Mouse (Mus musculus) lung, postnatal 0 days (tissue): ENCODE measurements around the gene Hydin.

Source experiments
- CTCF ChIP-seq: IDR thresholded peaks from 2 replicates; pipeline ENCODE4 v1.5.1; 2016; ENCODE audit warnings: antibody characterized with exemption, mild to moderate bottlenecking
- EP300 ChIP-seq: IDR thresholded peaks from 2 replicates; pipeline ENCODE4 v1.6.1; 2016; ENCODE audit warnings: antibody characterized with exemption, mild to moderate bottlenecking, control low read depth

GRCm38 (mm10) chr8:110270659-110271058, 3.9 kb downstream of the Hydin start:
- TF ChIP-seq EP300 (no peak), CTCF (no peak)
